Mouse (Mus musculus): ENCODE results near the gene A930018P22Rik. TPM values are rescaled to one million over a fixed set of nuclear protein-coding genes. Genes with fewer than 3 reads are reported as not detected.

The A930018P22Rik gene
- polyA plus RNA-seq (2012; rRNA removed) = 0.19 and 0.20 TPM in 2 replicates

GRCm38 (mm10) chr2:104122505-104123378, at the start of gene A930018P22Rik:
TSS of gene A930018P22Rik (plus strand) at chr2:104122769.

GRCm38 (mm10) chr2:104095741-104096213, 26.8 kb upstream of the A930018P22Rik start, which contains the start of gene Cd59a:
TSS of gene Cd59a (plus strand) at chr2:104095801.

Other genes starting within 250 kb of the A930018P22Rik start
- 145 and 161 TPM in 2 replicates for gene Lmo2, start 164.8 kb upstream of the A930018P22Rik start, polyA plus RNA-seq (2012; rRNA removed)
- gene Fbxo3, start 95.0 kb upstream of the A930018P22Rik start, polyA plus RNA-seq (2012; rRNA removed) = 29.7 and 34.0 TPM in 2 replicates
- gene 4931422A03Rik, start 94.4 kb upstream of the A930018P22Rik start, polyA plus RNA-seq (2012; rRNA removed) = 0.32 TPM in 1 of 2 replicates, not detected in the other
- 0.05 and 0.09 TPM in 2 replicates for gene Gm10912, start 56.9 kb upstream of the A930018P22Rik start, polyA plus RNA-seq (2012; rRNA removed)
- not detected in 2 replicates for gene Gm10799, start 54.2 kb upstream of the A930018P22Rik start, polyA plus RNA-seq (2012; rRNA removed)
- gene Cd59b, start 52.9 kb upstream of the A930018P22Rik start, polyA plus RNA-seq (2012; rRNA removed) = 6.8 and 8.0 TPM in 2 replicates
- gene Cd59a, start 27.0 kb upstream of the A930018P22Rik start, polyA plus RNA-seq (2012; rRNA removed) = 40.5 and 50.9 TPM in 2 replicates